Mouse (Mus musculus) CH12.LX (cell line): ENCODE results near the gene Gm26602. TPM values are rescaled to one million over a fixed set of nuclear protein-coding genes. Genes with fewer than 3 reads are reported as not detected.

ENCODE experiments used
- DNase-seq: peaks from one replicate; pipeline ENCODE4 v3.0.0-alpha.2; 2013; ENCODE audit errors: extremely low read depth
- H3K27ac ChIP-seq: 2 replicates; pipeline ENCODE4 v1.5.1; 2012; ENCODE audit warnings: low read depth, mild to moderate bottlenecking, control low read depth, moderate library complexity; ENCODE audit not compliant: insufficient read depth
- H3K27me3 ChIP-seq: replicated peaks from 2 replicates; pipeline ENCODE3; 2012; ENCODE audit warnings: inconsistent platforms
- H3K36me3 ChIP-seq, 2 experiments: replicated peaks in 1 of 2; 2 replicates each; pipeline versions ENCODE3 to v1.6.1; 2012; ENCODE audit warnings: inconsistent platforms in 1 of 2, low read length in 1 of 2, mild to moderate bottlenecking in 1 of 2, mixed read lengths in 1 of 2, moderate library complexity in 1 of 2; ENCODE audit not compliant: control insufficient read depth in 1 of 2, insufficient read depth in 1 of 2
- H3K4me1 ChIP-seq, 2 experiments: 2 replicates each; pipeline ENCODE4 v1.6.1; 2012; ENCODE audit warnings: inconsistent platforms in 1 of 2, moderate library complexity in 1 of 2; ENCODE audit not compliant: insufficient read depth in 2 of 2, control insufficient read depth in 1 of 2
- H3K4me2 ChIP-seq: 2 replicates; pipeline ENCODE4 v1.6.1; 2012; ENCODE audit warnings: low read depth, mild to moderate bottlenecking, control low read depth; ENCODE audit not compliant: poor library complexity, insufficient read depth, severe bottlenecking
- H3K4me3 ChIP-seq, 3 experiments: fragments of 150-350 bp in 1 of 3; sonication (generic) in 1 of 3; replicated peaks in 1 of 3; 2 replicates each; pipeline versions ENCODE3 to v1.5.1; 2011 to 2012; ENCODE audit warnings: low read depth in 2 of 3, low read length in 2 of 3, mild to moderate bottlenecking in 2 of 3, moderate library complexity in 2 of 3, control low read depth in 1 of 3, improper control_type of control experiment in 1 of 3, inconsistent platforms in 1 of 3, mixed read lengths in 1 of 3; ENCODE audit not compliant: poor library complexity in 1 of 3
- H3K79me2 ChIP-seq: replicated peaks from 2 replicates; pipeline ENCODE4 v1.6.1; 2012; ENCODE audit warnings: mild to moderate bottlenecking, moderate library complexity; ENCODE audit not compliant: control insufficient read depth, poor library complexity, insufficient read depth, severe bottlenecking; ENCODE audit errors: extremely low read depth
- H3K9ac ChIP-seq: 2 replicates; pipeline ENCODE4 v1.6.1; 2012; ENCODE audit warnings: low read depth, mild to moderate bottlenecking, control low read depth, moderate library complexity; ENCODE audit not compliant: insufficient read depth
- H3K9me3 ChIP-seq: replicated peaks from 2 replicates; pipeline ENCODE3; 2012; ENCODE audit warnings: low read length, inconsistent platforms, mixed read lengths
- CHD1 ChIP-seq: IDR thresholded peaks from 2 replicates; pipeline ENCODE4 v1.6.1; 2012; ENCODE audit warnings: low read depth, low read length, improper control_type of control experiment, inconsistent platforms
- CHD2 ChIP-seq: IDR thresholded peaks from 2 replicates; pipeline ENCODE4 v1.6.1; 2011; ENCODE audit warnings: low read length, improper control_type of control experiment
- E2F4 ChIP-seq: IDR thresholded peaks from 2 replicates; pipeline ENCODE4 v1.6.1; 2011; ENCODE audit warnings: low read depth, low read length, improper control_type of control experiment; ENCODE audit not compliant: insufficient replicate concordance
- ELF1 ChIP-seq: IDR thresholded peaks from 2 replicates; pipeline ENCODE4 v1.6.1; 2014; ENCODE audit warnings: low read depth, mild to moderate bottlenecking, inconsistent platforms, low read length, improper control_type of control experiment
- EP300 ChIP-seq: IDR thresholded peaks from 2 replicates; pipeline ENCODE4 v1.6.1; 2011; ENCODE audit warnings: low read length, improper control_type of control experiment
- ETS1 ChIP-seq: conservative IDR thresholded peaks from 2 replicates; pipeline ENCODE4 v1.6.1; 2012; ENCODE audit warnings: low read depth, mild to moderate bottlenecking, inconsistent platforms, low read length, improper control_type of control experiment, moderate library complexity
- GABPA ChIP-seq: IDR thresholded peaks from 2 replicates; pipeline ENCODE4 v1.6.1; 2012; ENCODE audit warnings: low read depth, low read length, improper control_type of control experiment, inconsistent platforms; ENCODE audit not compliant: insufficient replicate concordance
- IRF4 ChIP-seq: IDR thresholded peaks from 2 replicates; pipeline ENCODE4 v1.6.1; 2014; ENCODE audit warnings: low read depth, mild to moderate bottlenecking, inconsistent platforms, low read length, improper control_type of control experiment
- JUND ChIP-seq: conservative IDR thresholded peaks from 2 replicates; pipeline ENCODE4 v1.6.1; 2011; ENCODE audit warnings: low read depth, low read length, improper control_type of control experiment
- KAT2A ChIP-seq: IDR thresholded peaks from 2 replicates; pipeline ENCODE4 v1.6.1; 2012; ENCODE audit warnings: low read length, improper control_type of control experiment, inconsistent platforms; ENCODE audit not compliant: insufficient replicate concordance
- MAFK ChIP-seq: IDR thresholded peaks from 2 replicates; pipeline ENCODE4 v1.6.1; 2011; ENCODE audit warnings: low read length, improper control_type of control experiment; ENCODE audit not compliant: insufficient replicate concordance
- MAZ ChIP-seq: IDR thresholded peaks from 2 replicates; pipeline ENCODE4 v1.6.1; 2012; ENCODE audit warnings: low read depth, mild to moderate bottlenecking, inconsistent platforms, low read length, improper control_type of control experiment, moderate library complexity
- MEF2A ChIP-seq: IDR thresholded peaks from 2 replicates; pipeline ENCODE4 v1.6.1; 2014; ENCODE audit warnings: low read depth, mild to moderate bottlenecking, inconsistent platforms, low read length, improper control_type of control experiment, borderline replicate concordance
- MYC ChIP-seq: IDR thresholded peaks from 2 replicates; pipeline ENCODE4 v1.6.1; 2011; ENCODE audit warnings: low read depth, mild to moderate bottlenecking, improper control_type of control experiment, low read length
- NRF1 ChIP-seq: IDR thresholded peaks from 2 replicates; pipeline ENCODE4 v1.6.1; 2014; ENCODE audit warnings: low read depth, mild to moderate bottlenecking, inconsistent platforms, low read length, improper control_type of control experiment, moderate library complexity
- PAX5 ChIP-seq: IDR thresholded peaks from 2 replicates; pipeline ENCODE4 v1.6.1; 2012; ENCODE audit warnings: low read length, inconsistent platforms, mixed read lengths
- POLR2A ChIP-seq: IDR thresholded peaks from 2 replicates; pipeline ENCODE4 v1.6.1; 2011; ENCODE audit warnings: low read depth, mild to moderate bottlenecking, improper control_type of control experiment, low read length
- POLR2AphosphoS2 ChIP-seq: IDR thresholded peaks from 2 replicates; pipeline ENCODE4 v1.6.1; 2011; ENCODE audit warnings: low read depth, low read length, improper control_type of control experiment
- RAD21 ChIP-seq: IDR thresholded peaks from 2 replicates; pipeline ENCODE4 v1.6.1; 2011; ENCODE audit warnings: low read depth, mild to moderate bottlenecking, low read length, improper control_type of control experiment, moderate library complexity
- RCOR1 ChIP-seq: conservative IDR thresholded peaks from 2 replicates; pipeline ENCODE4 v1.6.1; 2012; ENCODE audit warnings: low read depth, mild to moderate bottlenecking, inconsistent platforms, low read length, improper control_type of control experiment
- SIN3A ChIP-seq: IDR thresholded peaks from 2 replicates; pipeline ENCODE4 v1.6.1; 2012; ENCODE audit warnings: low read length, improper control_type of control experiment, inconsistent platforms
- SMC3 ChIP-seq: IDR thresholded peaks from 2 replicates; pipeline ENCODE4 v1.6.1; 2011; ENCODE audit warnings: low read depth, low read length, improper control_type of control experiment
- TCF12 ChIP-seq: IDR thresholded peaks from 2 replicates; pipeline ENCODE4 v1.6.1; 2014; ENCODE audit warnings: low read depth, mild to moderate bottlenecking, inconsistent platforms, low read length, improper control_type of control experiment
- USF2 ChIP-seq: conservative IDR thresholded peaks from 2 replicates; pipeline ENCODE4 v1.6.1; 2011; ENCODE audit warnings: low read depth, low read length, improper control_type of control experiment
- ZMIZ1 ChIP-seq: IDR thresholded peaks from 2 replicates; pipeline ENCODE4 v1.6.1; 2012; ENCODE audit warnings: low read depth, mild to moderate bottlenecking, inconsistent platforms, low read length, improper control_type of control experiment
- ZNF384 ChIP-seq: IDR thresholded peaks from 2 replicates; pipeline ENCODE4 v1.6.1; 2012; ENCODE audit warnings: low read depth, low read length, improper control_type of control experiment, inconsistent platforms
- dilution Hi-C: fragments of 300-500 bp; cut with MboI; formaldehyde crosslinking; loops from 2 replicates; pipeline ENCODE4 v1.14.3; 2020; ENCODE audit warnings: low sequenced_read_pairs; ENCODE audit not compliant: extremely low pct_unique_long_range_greater_than_20kb, extremely low pct_ligation_motif_present
- in situ Hi-C: fragments of 300-500 bp; cut with MboI; formaldehyde crosslinking; loops from 3 replicates; pipeline ENCODE4 v1.14.3; 2019; ENCODE audit warnings: low sequenced_read_pairs, low pct_ligation_motif_present, low pct_unique_long_range_greater_than_20kb, mixed read lengths
- polyA plus RNA-seq: library from polyadenylated mRNA; unstranded; fragments of >175 nt; gene quantifications from 2 replicates; pipeline ENCODE4 v1.2.1, GENCODE M21; 2012; ENCODE audit warnings: low read depth; ENCODE audit not compliant: insufficient read length
- total RNA-seq, 2 experiments: library from RNA; depleted of rRNA; stranded (reverse); fragments of 300-350 nt in 1 of 2; fragments of >200 nt in 1 of 2; gene quantifications; 2 replicates each; pipeline ENCODE4 v1.2.3; 2012 to 2014

The Gm26602 gene
- total and polyA plus RNA-seq, 3 experiments = 8.1 TPM; not detected in 2

DNA sequence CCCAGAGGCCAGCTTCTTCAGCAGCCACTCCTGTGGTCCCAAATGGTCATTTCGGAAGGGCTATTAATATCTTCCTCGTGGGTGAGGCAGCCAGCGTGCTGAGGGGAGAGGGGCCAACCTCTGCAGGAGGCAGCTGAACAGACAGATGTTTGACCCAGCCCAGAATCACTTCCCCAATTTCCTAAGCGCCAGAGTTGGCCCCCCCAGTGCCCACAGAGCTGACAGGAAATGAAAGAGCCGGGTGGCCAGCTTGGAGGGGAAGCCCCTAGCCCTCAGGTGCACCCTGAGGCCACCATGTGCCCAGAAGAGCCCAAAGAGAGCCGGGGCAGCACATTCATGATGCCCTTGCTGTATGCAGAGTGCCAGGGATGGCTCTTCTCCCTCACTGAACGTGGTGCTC, 30.1 kb downstream of the Gm26602 start (continued):
- TF ChIP-seq EP300 = peak; percentile 100
- TF ChIP-seq GABPA = no peak
- TF ChIP-seq CHD1 = no peak; the same call in 1 of the 2 replicates
- peak; percentile 100 for TF ChIP-seq RCOR1
- peak; percentile 44; the same call in 1 of the 2 replicates for TF ChIP-seq POLR2A
- no peak for TF ChIP-seq PAX5
- peak; percentile 66; the same call in 1 of the 2 replicates for TF ChIP-seq KAT2A

DNA sequence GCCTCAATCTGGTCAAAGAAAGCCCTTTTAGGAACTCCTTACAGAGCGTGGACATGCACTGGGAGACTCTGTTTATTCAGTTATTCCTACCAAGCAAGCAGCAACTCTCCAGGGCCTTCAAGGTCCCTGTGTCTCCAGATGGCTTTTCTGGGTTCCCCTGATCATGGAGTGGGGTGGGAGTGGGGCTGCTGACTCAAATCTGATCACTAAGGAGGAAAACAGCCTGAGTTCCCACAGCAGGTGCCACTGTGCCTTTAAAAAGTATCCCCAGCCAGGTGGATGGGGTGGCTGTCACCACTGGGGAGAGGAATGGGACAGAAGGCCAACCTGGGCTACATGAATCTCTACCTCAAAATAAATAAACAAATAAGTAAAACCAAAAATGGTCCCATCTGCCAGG, 32.3 kb downstream of the Gm26602 start:
- Histone ChIP-seq H3K4me2 (0 out of 2 replicates have a peak overlapping the region, but pooled peaks have one; percentile 5), H3K27me3 (no peaks in the 10 kb centered on the region), H3K9ac (no peak overlapping the region), H3K4me3 (no peak overlapping the region), H3K27ac (peak overlapping the region; percentile 89), H3K4me1 (peaks cover 62 to 97% of the 10 kb centered on the region in 2 experiments)
- in situ Hi-C loops = no loop called here
- peak; percentile 55; the same call in 1 of the 2 replicates for TF ChIP-seq MEF2A
- TF ChIP-seq ZNF384 = no peak
- peak; percentile 57; the same call in 1 of the 2 replicates for TF ChIP-seq IRF4
- TF ChIP-seq JUND = no peak
- TF ChIP-seq MAZ = 0 out of 2 replicates have a peak, but pooled peaks have one; percentile 51
- no peak for TF ChIP-seq NRF1
- peak; percentile 68; the same call in 1 of the 2 replicates for TF ChIP-seq RCOR1
- TF ChIP-seq PAX5 = no peak
- peak; percentile 46; the same call in 1 of the 2 replicates for TF ChIP-seq POLR2AphosphoS2
- TF ChIP-seq SMC3 = no peak
- peak; percentile 48 for TF ChIP-seq SIN3A
- TF ChIP-seq USF2 = no peak
- TF ChIP-seq CHD2 = peak; percentile 75; the same call in 1 of the 2 replicates
- TF ChIP-seq TCF12 = peak; percentile 71
- TF ChIP-seq MAFK = 0 out of 2 replicates have a peak, but pooled peaks have one; percentile 9
- 0 out of 2 replicates have a peak, but pooled peaks have one; percentile 25 for TF ChIP-seq ZMIZ1
- no peak for TF ChIP-seq E2F4
- 0 out of 2 replicates have a peak, but pooled peaks have one; percentile 32 for TF ChIP-seq MYC
- peak; percentile 49; the same call in 1 of the 2 replicates for TF ChIP-seq ETS1
- TF ChIP-seq ELF1 = no peak
- no peak for TF ChIP-seq RAD21
- TF ChIP-seq EP300 = peak; percentile 60; the same call in 1 of the 2 replicates
- TF ChIP-seq, all 38 proteins: peak for 13
- DNase-seq = peak; percentile 45
- dilution Hi-C loops = no loop called here
- H3K36me3 ChIP-seq = peaks cover 44 to 85% of the 10 kb centered on the region in 2 experiments
- H3K9me3 ChIP-seq = no peaks in the 10 kb centered on the region
- peaks cover 75% of the 10 kb centered on the region for H3K79me2 ChIP-seq
